Mouse (Mus musculus): ENCODE measurements around the gene Pcbp3.

Pcbp3 gene

GRCm38 (mm10) chr10:76918086-76918485 lies 43.6 kb downstream of the Pcbp3 start:
- DNase-seq = no peak

GRCm38 (mm10) chr10:76906434-76906833 lies 55.3 kb downstream of the Pcbp3 start:
- no peak for DNase-seq

GRCm38 (mm10) chr10:76905935-76906341 lies 55.7 kb downstream of the Pcbp3 start:
- no peak for DNase-seq

GRCm38 (mm10) chr10:76903694-76904093 lies 58.0 kb downstream of the Pcbp3 start:
- DNase-seq = no peak

- no peak for DNase-seq
These were observed 58.6 kb downstream of the Pcbp3 start for GRCm38 (mm10) chr10:76903099-76903498.

GRCm38 (mm10) chr10:76902588-76902987 lies 59.1 kb downstream of the Pcbp3 start:
- no peak for DNase-seq

GRCm38 (mm10) chr10:76898428-76898827 lies 63.3 kb downstream of the Pcbp3 start:
- DNase-seq = no peak

GRCm38 (mm10) chr10:76891456-76891855 lies 70.2 kb downstream of the Pcbp3 start:
- no peak for DNase-seq

- no peak for DNase-seq
These were observed 78.0 kb downstream of the Pcbp3 start for GRCm38 (mm10) chr10:76883442-76884244.

GRCm38 (mm10) chr10:76882644-76883441 lies 78.8 kb downstream of the Pcbp3 start:
- DNase-seq = no peak

GRCm38 (mm10) chr10:76881900-76882299 lies 79.8 kb downstream of the Pcbp3 start:
- no peak for DNase-seq

- DNase-seq = no peak
These were observed 86.4 kb downstream of the Pcbp3 start for GRCm38 (mm10) chr10:76875310-76875709.

GRCm38 (mm10) chr10:76874879-76875278 lies 86.8 kb downstream of the Pcbp3 start:
- DNase-seq = no peak

- no peak for DNase-seq
These were observed 87.3 kb downstream of the Pcbp3 start for GRCm38 (mm10) chr10:76874398-76874797.

- DNase-seq = no peak
These were observed 87.7 kb downstream of the Pcbp3 start for GRCm38 (mm10) chr10:76873948-76874347.

GRCm38 (mm10) chr10:76872736-76873135 lies 89.0 kb downstream of the Pcbp3 start:
- no peak for DNase-seq

GRCm38 (mm10) chr10:76865936-76866335 lies 95.8 kb downstream of the Pcbp3 start:
- DNase-seq = no peak

GRCm38 (mm10) chr10:76860998-76861397 lies 100.7 kb downstream of the Pcbp3 start:
- no peak for DNase-seq

GRCm38 (mm10) chr10:76859355-76860127 lies 102.1 kb downstream of the Pcbp3 start:
- DNase-seq = no peak

- no peak for DNase-seq
These were observed 103.8 kb downstream of the Pcbp3 start for GRCm38 (mm10) chr10:76857879-76858278.

- DNase-seq = no peak
These were observed 115.2 kb downstream of the Pcbp3 start for GRCm38 (mm10) chr10:76846480-76846879.

GRCm38 (mm10) chr10:76844901-76845300 lies 116.8 kb downstream of the Pcbp3 start:
- no peak for DNase-seq

GRCm38 (mm10) chr10:76844365-76844764 lies 117.3 kb downstream of the Pcbp3 start:
- DNase-seq = no peak
